Mouse (Mus musculus) lung, adult 2 months (tissue): ENCODE results near the gene Rreb1.

Experiments
- CTCF ChIP-seq: fragments of 200-500 bp; IDR thresholded peaks from 2 replicates; pipeline ENCODE4 v1.5.1; 2011; ENCODE audit warnings: mild to moderate bottlenecking, low read length, control low read depth; ENCODE audit not compliant: insufficient read depth
- POLR2A ChIP-seq: fragments of 200-500 bp; IDR thresholded peaks from 2 replicates; pipeline ENCODE4 v1.6.1; 2011; ENCODE audit warnings: low read depth, mild to moderate bottlenecking, control low read depth, low read length, borderline replicate concordance; ENCODE audit errors: extremely low read depth

- no peak for TF ChIP-seq POLR2A
- TF ChIP-seq CTCF = no peak
These were observed 25.8 kb downstream of the Rreb1 start for GRCm38 (mm10) chr13:37804023-37804422.
